Mouse (Mus musculus): ENCODE data around the gene Olfr1016. TPM values are rescaled to one million over a fixed set of nuclear protein-coding genes. Genes with fewer than 3 reads are reported as not detected.

Gene Olfr1016
- polyA plus RNA-seq (2012; ENCODE audit: insufficient read depth, insufficient read length, missing spikeins): not detected in 2 replicates

GRCm38 (mm10) chr2:85802444-85802843 lies at the start of gene Olfr1016:
Olfr1016 (minus strand) TSS chr2:85802544.
- TF ChIP-seq CTCF (IDR thresholded peaks at IDR 0.05; ENCODE audit: low read depth, low read length) (no peak), POLR2A (IDR thresholded peaks at IDR 0.05; ENCODE audit: borderline replicate concordance, low read depth, low read length) (no peak)
- Histone ChIP-seq H3K27ac (ENCODE audit: insufficient read depth, low read depth, low read length) (no peak within 1 kb of the TSS), H3K4me3 (ENCODE audit: insufficient read depth, low read length) (no peak within 1 kb of the TSS), H3K4me1 (ENCODE audit: control insufficient read depth, insufficient read depth, low read length) (no peaks in the 10 kb centered on the region)

DNA sequence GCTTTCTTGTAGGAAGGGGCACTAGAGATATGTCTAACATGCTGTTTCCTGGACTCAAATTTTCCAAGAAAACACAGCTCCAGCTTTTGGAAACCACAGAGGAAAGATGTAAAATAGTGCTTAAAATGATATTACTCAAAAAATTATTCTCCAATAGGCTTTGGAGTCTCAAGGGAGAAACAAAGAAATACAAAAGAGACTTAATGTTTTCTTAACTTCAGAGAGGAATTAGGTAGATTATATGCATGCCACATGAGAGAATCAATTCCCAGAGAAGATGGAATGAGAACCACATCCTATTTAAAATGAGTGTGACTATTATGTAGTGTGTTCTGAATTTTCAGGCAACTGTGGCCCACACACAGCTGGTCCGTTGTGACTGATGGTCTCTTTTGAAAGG lies 44.4 kb upstream of the Olfr1016 start, which contains the start of gene Olfr1020:
Gene Olfr1020 (plus strand): TSS at position 301 of the 400 bp plus-strand sequence.
- no peak within 1 kb of the TSS for H3K4me3 ChIP-seq (ENCODE audit: insufficient read depth, low read length)
- H3K4me1 ChIP-seq (ENCODE audit: control insufficient read depth, insufficient read depth, low read length): no peaks in the 10 kb centered on the region
- H3K27ac ChIP-seq (ENCODE audit: insufficient read depth, low read depth, low read length): no peak within 1 kb of the TSS
- no peak for TF ChIP-seq CTCF (IDR thresholded peaks at IDR 0.05; ENCODE audit: low read depth, low read length)

- H3K4me3 ChIP-seq (ENCODE audit: insufficient read depth, low read length): no peak within 1 kb of the TSS
- no peak within 1 kb of the TSS for H3K27ac ChIP-seq (ENCODE audit: insufficient read depth, low read depth, low read length)
- no peaks in the 10 kb centered on the region for H3K4me1 ChIP-seq (ENCODE audit: control insufficient read depth, insufficient read depth, low read length)
- no peak for TF ChIP-seq CTCF (IDR thresholded peaks at IDR 0.05; ENCODE audit: low read depth, low read length)
- TF ChIP-seq POLR2A (IDR thresholded peaks at IDR 0.05; ENCODE audit: borderline replicate concordance, low read depth, low read length): no peak
These were observed 43.0 kb upstream of the Olfr1016 start, which contains the start of gene Olfr1019 for GRCm38 (mm10) chr2:85845383-85845782. Olfr1019 (minus strand) TSS chr2:85845483.

GRCm38 (mm10) chr2:85818179-85818578 lies 15.8 kb upstream of the Olfr1016 start, which contains the start of gene Olfr1018:
Olfr1018 (plus strand) TSS chr2:85818479.
- TF ChIP-seq CTCF (IDR thresholded peaks at IDR 0.05; ENCODE audit: low read depth, low read length) (no peak), POLR2A (IDR thresholded peaks at IDR 0.05; ENCODE audit: borderline replicate concordance, low read depth, low read length) (no peak)
- Histone ChIP-seq H3K27ac (ENCODE audit: insufficient read depth, low read depth, low read length) (no peak within 1 kb of the TSS), H3K4me1 (ENCODE audit: control insufficient read depth, insufficient read depth, low read length) (no peaks in the 10 kb centered on the region), H3K4me3 (ENCODE audit: insufficient read depth, low read length) (no peak within 1 kb of the TSS)

DNA sequence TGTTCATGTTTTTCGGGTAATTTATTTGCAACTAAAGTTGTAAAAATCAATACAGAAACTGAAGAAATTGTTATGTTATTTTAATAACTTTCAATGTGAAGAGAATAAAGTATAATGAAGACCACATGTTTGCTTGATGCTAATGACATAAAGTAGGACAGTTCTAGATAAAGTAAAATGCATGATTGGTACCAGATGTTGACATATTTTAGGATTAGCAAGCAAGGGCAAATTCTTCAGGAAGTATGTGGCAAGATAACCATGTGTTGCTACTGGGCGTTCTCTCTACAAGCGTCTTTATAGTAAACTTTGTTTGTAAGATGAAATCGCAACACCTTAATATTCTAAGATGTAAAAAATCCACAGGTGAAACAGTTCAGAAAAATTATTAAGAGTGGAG lies 2.2 kb upstream of the Olfr1016 start:
- TF ChIP-seq POLR2A (IDR thresholded peaks at IDR 0.05; ENCODE audit: borderline replicate concordance, low read depth, low read length) (no peak), CTCF (IDR thresholded peaks at IDR 0.05; ENCODE audit: low read depth, low read length) (no peak)
- Histone ChIP-seq H3K27ac (ENCODE audit: insufficient read depth, low read depth, low read length) (no peak overlapping the region), H3K4me3 (ENCODE audit: insufficient read depth, low read length) (no peak overlapping the region), H3K4me1 (ENCODE audit: control insufficient read depth, insufficient read depth, low read length) (no peaks in the 10 kb centered on the region)

GRCm38 (mm10) chr2:85792331-85792730 lies 10.0 kb downstream of the Olfr1016 start:
- H3K27ac ChIP-seq (ENCODE audit: insufficient read depth, low read depth, low read length): no peak overlapping the region
- no peaks in the 10 kb centered on the region for H3K4me1 ChIP-seq (ENCODE audit: control insufficient read depth, insufficient read depth, low read length)
- H3K4me3 ChIP-seq (ENCODE audit: insufficient read depth, low read length): no peak overlapping the region
- TF ChIP-seq CTCF (IDR thresholded peaks at IDR 0.05; ENCODE audit: low read depth, low read length) (no peak), POLR2A (IDR thresholded peaks at IDR 0.05; ENCODE audit: borderline replicate concordance, low read depth, low read length) (no peak)

DNA sequence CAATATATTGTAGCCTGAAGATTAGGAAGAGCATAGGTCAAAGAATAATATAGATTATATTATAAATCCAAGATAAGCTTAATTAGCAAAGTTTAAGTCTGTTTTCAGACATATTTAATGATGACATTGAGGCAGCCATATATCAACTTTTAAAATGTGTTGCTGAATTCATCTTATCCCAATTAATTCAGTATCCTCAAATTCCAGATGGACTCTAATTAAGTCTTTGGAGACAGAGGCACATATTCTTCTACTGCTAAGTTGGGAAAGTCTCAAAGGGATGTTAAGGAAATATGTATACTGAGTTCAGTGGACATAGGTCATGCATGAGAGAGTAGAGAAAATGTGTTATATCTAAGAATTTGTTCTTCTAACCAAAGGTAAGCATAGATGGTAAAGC lies 20.6 kb downstream of the Olfr1016 start, which contains the start of gene Olfr1015:
Gene Olfr1015 (plus strand): TSS at position 301 of the 400 bp plus-strand sequence.
- TF ChIP-seq CTCF (IDR thresholded peaks at IDR 0.05; ENCODE audit: low read depth, low read length) (no peak), POLR2A (IDR thresholded peaks at IDR 0.05; ENCODE audit: borderline replicate concordance, low read depth, low read length) (no peak)
- Histone ChIP-seq H3K27ac (ENCODE audit: insufficient read depth, low read depth, low read length) (no peak within 1 kb of the TSS), H3K4me3 (ENCODE audit: insufficient read depth, low read length) (no peak within 1 kb of the TSS), H3K4me1 (ENCODE audit: control insufficient read depth, insufficient read depth, low read length) (no peaks in the 10 kb centered on the region)

DNA sequence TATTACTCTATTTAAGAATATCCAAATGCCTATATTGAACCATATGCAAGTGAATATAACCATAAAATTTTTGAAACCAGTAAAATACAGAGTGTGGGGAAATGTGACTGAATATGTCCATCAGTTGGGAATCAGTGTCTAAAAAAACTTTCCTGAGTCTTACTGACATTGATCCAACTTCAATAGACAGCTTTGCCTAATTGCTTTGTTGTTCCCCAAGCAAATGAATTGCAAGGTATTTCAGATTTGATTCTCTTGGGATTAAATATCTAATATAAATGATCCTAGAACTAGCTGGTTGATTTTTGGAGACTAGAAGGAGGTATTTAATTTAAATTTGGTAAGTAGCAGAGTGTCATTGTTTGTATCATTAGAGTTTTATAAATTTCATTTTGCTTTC lies 29.9 kb downstream of the Olfr1016 start, which contains the start of gene Olfr1014:
Gene Olfr1014 (plus strand): TSS at position 301 of the 400 bp plus-strand sequence.
- TF ChIP-seq POLR2A (IDR thresholded peaks at IDR 0.05; ENCODE audit: borderline replicate concordance, low read depth, low read length) (no peak), CTCF (IDR thresholded peaks at IDR 0.05; ENCODE audit: low read depth, low read length) (no peak)
- no peak within 1 kb of the TSS for H3K27ac ChIP-seq (ENCODE audit: insufficient read depth, low read depth, low read length)
- H3K4me1 ChIP-seq (ENCODE audit: control insufficient read depth, insufficient read depth, low read length): no peaks in the 10 kb centered on the region
- H3K4me3 ChIP-seq (ENCODE audit: insufficient read depth, low read length): no peak within 1 kb of the TSS

DNA sequence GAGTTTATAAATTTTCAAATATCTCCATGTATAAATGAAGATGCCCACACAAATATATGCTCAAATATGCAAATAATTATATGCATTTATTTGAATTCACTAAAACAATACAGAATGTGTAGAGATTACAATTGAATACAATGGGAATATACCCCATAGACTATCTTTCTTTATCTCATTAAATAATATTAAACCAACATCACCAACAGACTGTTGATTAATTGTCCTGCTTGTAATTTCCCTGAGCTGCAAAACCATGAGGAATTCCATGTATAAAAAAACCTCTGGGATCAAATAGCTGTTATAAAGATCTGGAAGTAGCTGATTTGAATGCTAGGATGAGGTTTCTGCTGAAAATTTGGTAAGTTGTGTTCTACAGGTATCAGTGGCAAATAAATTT lies 35.5 kb downstream of the Olfr1016 start, which contains the start of gene Olfr1013:
Gene Olfr1013 (plus strand): TSS at position 301 of the 400 bp plus-strand sequence.
- Histone ChIP-seq H3K27ac (ENCODE audit: insufficient read depth, low read depth, low read length) (no peak within 1 kb of the TSS), H3K4me1 (ENCODE audit: control insufficient read depth, insufficient read depth, low read length) (no peaks in the 10 kb centered on the region), H3K4me3 (ENCODE audit: insufficient read depth, low read length) (no peak within 1 kb of the TSS)
- no peak for TF ChIP-seq CTCF (IDR thresholded peaks at IDR 0.05; ENCODE audit: low read depth, low read length)
- no peak for TF ChIP-seq POLR2A (IDR thresholded peaks at IDR 0.05; ENCODE audit: borderline replicate concordance, low read depth, low read length)

- H3K4me1 ChIP-seq (ENCODE audit: control insufficient read depth, insufficient read depth, low read length): no peaks in the 10 kb centered on the region
- no peak within 1 kb of the TSS for H3K4me3 ChIP-seq (ENCODE audit: insufficient read depth, low read length)
- no peak within 1 kb of the TSS for H3K27ac ChIP-seq (ENCODE audit: insufficient read depth, low read depth, low read length)
- TF ChIP-seq CTCF (IDR thresholded peaks at IDR 0.05; ENCODE audit: low read depth, low read length) (no peak), POLR2A (IDR thresholded peaks at IDR 0.05; ENCODE audit: borderline replicate concordance, low read depth, low read length) (no peak)
These were observed 39.7 kb downstream of the Olfr1016 start, which contains the start of gene Olfr1012 for GRCm38 (mm10) chr2:85762666-85763065. Olfr1012 (minus strand) TSS chr2:85762766.
